Mouse (Mus musculus) mature B cell (primary cell): Measurements from ENCODE around the gene Amt.

Experiments used
- in situ Hi-C: fragments of 300-500 bp; cut with MboI; formaldehyde crosslinking; loops from 2 replicates; pipeline ENCODE4 v1.14.3; 2019

The Amt gene

GRCm38 (mm10) chr9:108338886-108339781 is 42.5 kb downstream of the Amt start, which contains the start of gene Gpx1:
TSS of gene Gpx1 (plus strand) at chr9:108338903.
- in situ Hi-C loops: no loop called here

GRCm38 (mm10) chr9:108339886-108340257 is 43.2 kb downstream of the Amt start:
- in situ Hi-C loops: no loop called here

GRCm38 (mm10) chr9:108340258-108341138 is 43.8 kb downstream of the Amt start:
- in situ Hi-C loops: no loop called here

DNA sequence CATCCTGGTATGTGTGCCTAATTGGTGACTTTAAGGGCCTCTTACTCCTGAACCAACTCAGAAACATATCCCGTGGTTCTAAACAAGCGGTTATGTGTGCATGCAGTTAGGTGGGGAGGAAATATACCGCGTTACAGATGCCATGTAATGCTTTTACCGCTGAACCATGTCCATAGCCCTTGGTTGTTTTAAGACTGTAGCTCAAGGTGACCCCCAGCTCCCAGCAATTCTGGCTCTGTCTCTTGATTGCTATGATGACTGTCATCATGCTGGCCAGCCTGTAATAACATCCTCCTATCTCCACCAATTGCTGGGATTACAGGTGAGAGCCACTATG is 44.5 kb downstream of the Amt start:
- in situ Hi-C loops: no loop called here

DNA sequence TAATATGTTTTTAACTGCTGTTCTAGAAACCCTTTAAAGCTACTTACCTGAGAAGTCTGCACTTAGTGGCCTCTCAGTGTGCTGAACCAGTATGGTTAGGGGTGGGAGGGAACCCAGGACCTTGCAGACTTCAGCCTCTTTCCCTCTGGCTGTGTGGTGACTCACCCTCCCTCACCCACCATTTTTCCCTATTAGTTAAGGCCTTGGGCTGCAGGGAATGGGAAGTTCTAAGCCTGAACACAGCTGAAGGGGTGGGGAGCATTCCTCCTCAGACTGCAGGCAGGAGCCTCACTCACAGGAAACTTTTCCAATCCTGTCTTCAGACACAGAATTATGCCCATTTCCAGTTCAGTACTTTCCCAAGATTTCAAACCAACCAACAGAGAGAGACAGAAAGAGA is 45.1 kb downstream of the Amt start:
- in situ Hi-C loops: no loop called here

GRCm38 (mm10) chr9:108342301-108342831 is 45.7 kb downstream of the Amt start:
- in situ Hi-C loops: no loop called here

DNA sequence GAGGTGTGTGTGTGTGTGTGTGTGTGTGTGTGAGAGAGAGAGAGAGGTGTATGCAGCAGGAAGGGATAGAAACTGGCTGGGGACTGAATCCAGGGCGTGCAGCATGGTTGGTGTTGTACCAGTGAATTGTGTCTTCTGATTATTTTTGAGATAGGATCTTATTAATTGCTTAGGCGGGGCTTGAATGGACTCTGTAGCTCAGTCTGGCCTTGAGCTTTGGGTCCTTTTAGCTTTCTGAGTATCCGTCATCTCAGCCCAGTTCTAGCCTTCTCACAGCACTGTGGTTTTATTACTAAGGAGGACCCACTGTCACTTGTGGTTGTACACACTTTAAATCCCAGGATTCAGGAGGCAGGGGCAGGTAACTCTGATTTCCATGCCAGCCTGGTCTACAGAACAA is 46.7 kb downstream of the Amt start:
- in situ Hi-C loops: no loop called here

DNA sequence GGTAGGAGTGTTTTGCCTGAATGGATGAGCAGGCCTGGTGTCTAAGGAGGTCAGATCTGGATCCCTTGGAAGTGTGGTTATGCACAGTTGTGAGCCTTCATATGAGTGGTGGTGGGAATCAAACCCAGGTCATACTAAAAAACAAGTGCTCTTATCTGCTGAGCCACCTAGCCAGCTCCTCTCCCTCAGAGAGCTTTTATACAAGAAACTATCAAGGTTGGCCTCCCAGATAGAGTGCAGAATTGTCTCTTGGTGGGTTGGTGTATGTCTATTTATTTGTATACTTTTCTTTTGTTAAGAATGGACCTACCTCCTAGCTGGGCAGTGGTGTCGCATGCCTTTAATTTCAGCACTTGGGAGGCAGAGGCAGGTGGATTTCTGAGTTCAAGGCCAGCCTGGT is 47.2 kb downstream of the Amt start:
- in situ Hi-C loops: no loop called here

GRCm38 (mm10) chr9:108344471-108344870 is 47.8 kb downstream of the Amt start:
- in situ Hi-C loops: no loop called here

- in situ Hi-C loops: loop anchor here (5.0 kb wide), 1 partner anchor 40 kb away; the partner anchor contains the start of genes Rhoa and Tcta
Observed at GRCm38 (mm10) chr9:108347024-108347423, 50.4 kb downstream of the Amt start.

DNA sequence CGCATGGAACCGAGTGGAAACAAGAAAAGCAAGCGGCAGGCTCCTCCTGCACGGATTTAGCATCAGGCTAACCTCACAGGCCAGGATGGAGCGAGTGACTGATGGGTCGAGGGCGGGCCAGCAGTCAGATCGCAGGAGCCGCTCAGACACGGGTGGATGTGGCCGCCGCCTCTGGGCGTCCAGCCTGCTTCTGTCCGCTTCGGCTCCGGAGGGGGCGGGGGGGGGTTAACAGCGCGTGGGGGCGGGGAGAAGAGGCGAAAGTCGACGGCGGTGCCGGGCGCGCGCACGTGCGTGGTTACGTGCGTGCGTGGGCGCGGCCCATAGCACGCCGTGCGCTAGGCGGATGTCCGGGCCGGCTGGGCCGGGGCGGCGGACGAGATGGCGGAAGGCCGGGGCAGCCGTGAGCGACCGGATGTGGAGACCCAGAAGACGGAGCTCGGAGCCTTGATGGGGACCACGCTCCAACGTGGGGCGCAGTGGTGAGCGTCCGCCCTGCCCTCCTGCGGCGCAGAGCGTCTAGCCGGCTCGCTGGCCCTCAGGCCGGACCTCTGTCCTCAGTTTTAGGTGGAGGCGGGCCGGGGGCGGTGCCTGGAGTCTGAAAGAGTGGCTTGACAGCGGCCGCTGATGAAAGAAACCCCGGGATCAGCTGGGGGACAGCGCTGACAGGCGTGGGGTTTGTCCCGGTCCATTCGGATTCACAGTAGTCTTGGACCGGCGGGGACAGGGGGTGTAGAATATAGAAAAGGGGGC is 51.1 kb downstream of the Amt start, which contains the start of gene Usp4:
TSS of gene Usp4 (plus strand) at position 314 of the 750 bp plus-strand sequence.
- in situ Hi-C loops: loop anchor here (5.0 kb wide), 1 partner anchor 40 kb away; the partner anchor contains the start of genes Rhoa and Tcta

DNA sequence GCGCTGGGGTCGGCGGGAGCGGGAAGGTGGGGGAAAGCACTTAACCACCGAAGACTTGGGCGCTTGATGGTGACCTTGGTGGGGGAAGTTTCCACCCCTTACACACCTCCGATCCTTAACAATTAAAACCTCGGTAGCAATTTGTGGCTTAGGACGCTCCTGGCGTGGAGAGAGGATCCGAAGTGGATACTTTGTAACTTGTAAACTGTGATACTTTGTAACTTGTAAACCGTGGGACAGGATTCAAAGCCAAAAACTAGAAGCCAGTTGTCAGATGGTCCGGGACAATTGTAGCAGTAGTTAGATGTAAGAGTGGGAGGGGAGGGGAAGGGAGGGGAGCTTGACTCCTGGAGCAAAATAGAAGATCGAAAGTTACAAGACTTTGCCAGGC is 51.6 kb downstream of the Amt start:
- in situ Hi-C loops: loop anchor here (5.0 kb wide), 1 partner anchor 41 kb away; the partner anchor contains the start of genes Rhoa and Tcta

DNA sequence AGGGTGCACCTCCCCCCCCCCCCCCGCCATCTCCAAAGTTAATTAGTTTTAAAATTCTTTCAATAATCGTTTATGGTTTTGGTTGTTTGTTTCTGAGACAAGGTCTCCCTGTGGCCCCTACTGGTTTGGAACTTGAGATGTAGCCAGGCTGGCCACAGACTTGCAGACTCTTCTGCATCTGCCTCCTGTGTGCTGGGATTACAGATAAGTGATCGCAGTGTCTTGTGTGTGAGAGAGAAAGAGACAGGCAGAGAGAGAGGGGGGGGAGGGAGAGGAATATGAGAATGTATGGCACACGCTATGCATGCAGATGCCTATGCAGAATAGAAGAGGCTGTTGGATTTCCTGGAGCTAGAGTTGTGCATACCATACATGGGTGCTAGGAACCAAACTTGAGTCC is 53.1 kb downstream of the Amt start:
- in situ Hi-C loops: loop anchor here (5.0 kb wide), 1 partner anchor 42 kb away; the partner anchor contains the start of genes Rhoa and Tcta
